Mouse (Mus musculus): ENCODE results near the gene Slc35g2. TPM values are rescaled to one million over a fixed set of nuclear protein-coding genes. Genes with fewer than 3 reads are reported as not detected.

Slc35g2 gene
- total RNA-seq (2021), result under 1 TPM; 0.27 to 0.64 TPM
- long read RNA-seq, experiment 1, result 0 reads
- long read RNA-seq, experiment 2, partial matches to known transcripts, result 0 of 2 reads
- long read RNA-seq, experiment 2, other reads (novel, unspliced or antisense), result 0 of 2 reads

DNA sequence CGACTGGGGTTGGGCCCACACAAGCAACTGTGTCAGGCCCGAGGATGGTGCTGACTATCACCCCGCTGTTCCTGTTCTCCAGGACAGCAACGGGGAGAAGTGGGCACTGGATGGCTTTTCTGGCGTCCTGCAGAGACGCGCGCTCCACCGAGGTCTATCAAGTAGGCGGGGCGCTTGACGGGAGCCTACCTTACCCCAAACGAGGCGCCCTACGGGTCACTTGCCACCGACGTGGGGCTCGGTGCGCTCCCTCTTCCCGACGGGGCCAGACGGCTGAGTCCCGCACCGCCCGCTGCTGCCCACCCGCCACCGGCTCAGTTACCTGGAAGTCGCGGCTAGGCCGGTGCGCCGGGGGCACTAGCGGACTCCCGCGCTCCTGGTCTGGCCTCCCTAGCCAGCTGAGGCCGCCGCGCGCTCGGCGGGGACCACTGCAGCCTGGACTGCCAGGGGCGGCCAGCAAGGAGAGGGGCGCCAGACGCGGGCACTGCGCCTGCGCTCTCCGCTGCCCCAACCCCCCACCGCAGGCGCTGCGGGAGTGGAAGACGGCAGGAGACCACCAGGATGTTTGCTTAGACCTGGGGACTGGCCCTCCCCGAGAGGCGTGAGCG lies at the start of gene Slc35g2:
TSS of gene Slc35g2 (minus strand) at position 465 of the 608 bp plus-strand sequence.
- intact Hi-C loops (cut with DNase I), result no loop called here

DNA sequence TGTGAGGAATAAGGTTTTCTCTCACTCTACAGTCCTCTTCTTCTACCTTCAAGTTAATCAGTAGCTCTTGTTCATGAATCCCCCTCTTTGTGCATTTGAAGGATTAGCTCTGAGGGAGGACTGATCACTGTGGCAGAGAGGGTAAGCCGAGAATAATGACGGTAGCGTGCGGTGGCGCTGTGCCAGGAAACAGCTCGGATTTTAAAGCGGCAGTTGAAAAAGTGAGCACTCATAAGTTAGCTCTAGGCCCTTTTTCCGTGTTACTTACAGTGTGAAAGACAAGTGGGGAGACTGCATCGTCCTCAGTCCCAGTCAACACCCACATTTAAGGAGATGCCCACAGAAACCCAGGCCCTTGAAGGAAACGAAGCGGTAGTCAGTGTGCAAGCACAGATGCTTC lies 46.1 kb upstream of the Slc35g2 start:
- DNase-seq, result no peak
- intact Hi-C loops (cut with DNase I), result no loop called here

More for the DNA sequence above, at the start of gene Slc35g2:
- peak in 1 of 2 experiments; percentile 15 for DNase-seq

DNA sequence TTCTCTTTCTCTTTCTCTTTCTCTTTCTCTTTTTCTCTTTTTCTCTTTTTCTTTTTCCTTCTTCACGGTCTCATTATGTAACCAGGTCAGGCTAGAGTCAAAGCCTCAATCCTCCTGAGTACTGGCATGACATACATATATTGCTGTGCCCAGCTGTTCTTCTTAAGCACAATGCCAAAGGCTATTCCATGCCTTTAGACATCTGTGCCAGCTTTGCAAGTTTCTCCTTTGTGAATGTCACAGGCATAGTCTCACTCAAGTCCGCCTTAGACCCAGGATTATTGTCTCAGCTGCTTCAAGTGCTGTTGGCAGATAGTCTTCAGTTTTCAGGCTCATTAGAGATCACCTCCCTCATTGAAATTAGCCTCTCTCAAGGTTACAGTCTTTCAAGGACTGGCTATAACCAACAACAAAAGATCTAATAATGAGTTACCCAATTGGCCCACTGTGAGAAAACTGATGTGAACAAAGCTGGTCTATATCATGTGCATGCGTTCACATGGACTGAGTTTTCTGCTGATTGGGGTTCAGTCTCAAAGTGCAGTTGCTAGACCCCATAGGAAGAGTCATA lies 42.7 kb upstream of the Slc35g2 start:
- intact Hi-C loops (cut with DNase I), result no loop called here
- no peak for DNase-seq

DNA sequence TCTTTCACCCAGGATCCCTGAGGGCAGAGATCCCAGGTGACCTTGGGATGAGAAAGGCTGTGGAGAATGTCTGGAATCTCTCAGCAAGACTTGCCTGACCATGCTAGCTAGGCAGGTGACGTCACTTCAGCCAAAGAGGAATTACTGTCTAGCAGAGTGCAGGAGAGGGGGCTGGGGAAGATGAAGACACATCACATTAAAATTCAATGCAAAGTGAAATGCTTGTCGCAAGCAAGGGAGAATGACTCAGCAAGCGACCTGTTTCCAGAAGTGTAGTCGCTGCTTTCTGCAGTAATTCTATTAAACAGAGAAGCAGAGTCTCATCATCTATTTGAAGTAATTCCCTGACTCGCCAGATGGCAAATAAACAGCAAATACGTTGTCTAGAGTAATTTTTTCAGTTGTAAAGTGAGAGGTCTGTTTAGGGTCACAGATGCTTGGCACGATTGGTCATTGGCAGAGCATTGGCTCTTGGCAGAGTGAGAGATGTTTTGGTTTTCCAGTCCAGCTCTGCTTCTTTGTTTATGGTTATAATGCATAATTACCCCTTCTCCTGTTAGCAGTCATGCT lies 35.2 kb upstream of the Slc35g2 start:
- intact Hi-C loops (cut with DNase I), result no loop called here
- no peak for DNase-seq

DNA sequence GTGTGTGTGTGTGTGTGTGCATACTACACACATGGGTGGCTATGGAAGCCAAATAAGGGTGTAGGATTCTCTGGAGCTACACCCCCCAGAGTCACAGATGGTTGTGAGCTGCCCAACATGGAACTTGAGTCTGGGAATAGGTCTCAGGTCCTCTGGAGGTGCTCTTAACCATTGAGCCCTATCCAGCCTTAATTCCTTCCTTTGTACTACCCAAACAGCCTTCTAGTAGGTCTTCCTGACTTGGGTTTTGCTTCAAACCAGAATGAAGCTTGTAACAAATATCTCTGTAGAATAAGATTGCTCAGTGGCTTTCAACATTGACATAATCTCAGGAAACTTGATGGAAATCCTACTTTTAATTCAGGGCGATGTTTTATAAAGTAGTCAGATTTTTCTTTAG lies 34.6 kb upstream of the Slc35g2 start:
- DNase-seq, result no peak
- intact Hi-C loops (cut with DNase I), result no loop called here

DNA sequence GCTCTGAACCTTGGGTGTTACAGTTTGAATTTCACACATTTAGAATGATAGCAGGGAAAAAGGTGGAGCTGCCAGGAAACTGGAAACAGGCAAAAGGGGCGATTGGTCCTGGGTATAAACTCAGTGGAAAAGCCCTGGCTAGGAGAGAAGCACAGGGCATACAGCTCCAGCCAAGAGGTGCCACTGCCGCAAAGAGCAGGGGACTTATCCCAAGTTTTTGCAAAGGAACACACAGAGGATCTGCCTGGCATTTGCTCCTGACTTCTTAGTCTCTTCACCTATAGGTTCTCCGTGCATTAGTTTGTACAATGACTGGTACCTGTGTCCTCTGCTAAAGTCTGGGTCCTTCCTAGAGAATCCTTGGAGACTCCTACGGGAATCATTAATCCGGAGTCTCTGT lies 32.3 kb upstream of the Slc35g2 start:
- intact Hi-C loops (cut with DNase I), result no loop called here
- no peak for DNase-seq

DNA sequence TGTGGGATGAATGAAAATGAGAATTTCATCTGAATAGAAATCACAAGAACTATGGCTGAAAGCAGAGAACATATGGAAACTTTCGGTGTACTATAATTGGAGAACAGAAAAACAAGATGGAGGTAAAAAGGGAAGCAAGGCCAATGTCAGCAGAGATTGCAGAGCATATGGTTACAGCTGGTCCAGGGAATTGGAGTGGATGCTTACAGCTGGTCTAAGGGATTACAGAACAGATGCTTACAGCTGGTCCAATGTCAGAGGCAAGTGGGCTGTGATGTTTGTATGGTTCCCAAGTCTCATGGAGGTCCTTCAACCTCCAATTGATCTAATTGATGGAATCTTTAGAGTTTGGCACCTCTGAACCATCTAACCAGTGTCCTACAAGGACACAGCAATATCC lies 31.2 kb upstream of the Slc35g2 start:
- intact Hi-C loops (cut with DNase I), result no loop called here
- no peak for DNase-seq

DNA sequence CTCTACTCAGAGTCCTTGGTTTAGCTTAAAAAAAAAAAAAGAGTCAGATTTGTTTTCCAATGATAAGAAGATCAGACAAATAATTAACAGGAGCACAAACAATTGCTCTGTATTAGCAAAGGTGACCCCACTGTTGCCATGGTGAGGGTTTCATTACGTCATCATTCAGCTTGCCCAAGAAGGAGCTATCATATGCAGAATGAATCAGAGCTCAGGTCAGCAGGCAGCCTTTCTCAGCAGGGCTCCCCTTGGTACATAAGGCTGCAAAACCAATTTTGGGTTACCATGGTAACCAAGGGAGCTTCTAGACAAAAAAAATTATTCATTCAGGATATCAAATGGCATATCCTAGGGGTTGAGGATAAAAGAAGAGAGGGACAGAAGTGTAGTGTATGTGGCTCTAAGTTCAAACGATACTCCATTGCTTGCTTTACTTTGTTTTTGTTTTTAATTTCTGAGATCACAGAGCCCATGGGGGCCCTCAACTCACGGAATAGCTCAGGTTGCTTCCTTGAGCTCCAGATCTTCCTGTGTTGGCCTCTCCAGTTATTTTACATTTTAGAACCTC lies 29.0 kb upstream of the Slc35g2 start:
- DNase-seq, result no peak
- intact Hi-C loops (cut with DNase I), result no loop called here

DNA sequence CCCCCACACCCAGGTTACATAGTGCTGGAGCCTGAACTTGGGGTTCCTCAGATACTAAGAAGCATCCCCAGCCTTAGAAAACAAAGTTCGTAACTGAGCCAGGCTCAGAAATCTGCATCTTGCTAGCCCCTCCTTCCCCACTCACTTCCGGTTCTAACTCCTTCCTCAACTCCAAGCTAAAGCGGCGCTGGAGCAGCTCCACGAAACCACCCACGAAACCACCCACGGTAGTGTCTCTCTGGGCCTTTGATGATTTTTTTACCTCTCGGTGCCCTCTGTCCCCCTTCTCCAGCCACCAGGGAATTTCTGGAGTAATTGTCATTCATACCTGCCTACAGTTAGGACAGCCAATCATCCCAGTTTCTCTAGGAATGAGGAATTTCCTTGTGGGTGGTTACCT lies 26.7 kb upstream of the Slc35g2 start, which contains the start of gene Stag1:
TSS of gene Stag1 (plus strand) at position 253 of the 400 bp plus-strand sequence.
- intact Hi-C loops (cut with DNase I), result no loop called here
- no peak for DNase-seq

DNA sequence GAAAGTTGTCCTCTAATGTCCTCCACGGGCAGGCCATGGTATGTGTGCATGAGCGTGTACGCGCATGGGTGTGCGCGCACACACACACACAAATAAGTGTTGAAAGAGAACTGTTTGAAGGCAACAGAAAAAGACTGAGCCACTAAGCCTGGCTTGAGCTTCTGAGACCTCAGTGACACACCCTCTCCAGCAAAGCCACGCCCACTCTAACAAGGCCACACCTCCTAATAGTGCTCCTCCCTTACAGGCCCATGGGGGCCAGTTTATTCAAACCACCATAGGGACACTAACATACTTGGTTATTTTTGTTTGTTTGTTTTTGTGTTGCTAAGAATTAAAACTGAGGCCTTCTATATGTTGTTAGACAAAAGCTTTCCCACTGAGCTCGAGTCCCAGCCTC lies 25.4 kb upstream of the Slc35g2 start:
- DNase-seq, result no peak
- intact Hi-C loops (cut with DNase I), result no loop called here

DNA sequence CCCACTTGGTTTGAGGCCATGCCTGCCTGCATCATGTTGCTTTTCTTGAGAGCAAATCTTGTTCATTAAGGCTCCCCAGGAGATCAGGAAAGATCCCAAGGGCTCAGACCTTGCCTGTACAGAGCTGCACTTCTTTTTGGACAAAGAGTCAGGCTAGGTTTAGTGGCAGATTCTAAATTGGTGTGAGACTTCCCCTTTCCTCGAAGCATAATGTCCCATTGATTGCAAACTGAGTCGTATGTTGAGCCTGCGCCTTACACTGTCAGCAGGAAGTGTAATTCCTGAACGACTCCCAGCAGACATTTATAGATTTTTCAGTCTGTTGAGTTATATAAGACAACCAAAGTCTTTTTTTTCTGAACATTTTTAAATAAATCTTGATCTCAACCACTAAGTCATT lies 19.6 kb upstream of the Slc35g2 start:
- DNase-seq, result no peak
- intact Hi-C loops (cut with DNase I), result no loop called here

DNA sequence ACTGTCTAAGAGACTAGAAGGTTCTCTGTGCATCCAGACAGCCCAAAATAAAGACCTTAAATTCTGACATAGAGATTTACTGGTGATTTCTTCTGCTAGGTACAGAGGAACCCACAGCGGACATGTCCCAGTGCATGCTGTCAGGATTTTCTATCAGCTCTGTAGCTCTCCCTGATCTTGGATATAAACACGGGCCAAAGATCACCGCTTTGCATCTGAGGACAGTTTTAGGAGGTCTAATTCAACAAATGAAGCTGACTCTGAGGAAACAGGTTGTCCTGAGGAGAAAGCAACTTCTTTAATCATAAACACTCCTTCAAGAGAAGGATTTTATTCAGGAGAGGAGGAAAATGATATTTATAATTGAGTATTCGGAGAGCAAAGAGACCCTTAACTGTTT lies 13.1 kb upstream of the Slc35g2 start:
- intact Hi-C loops (cut with DNase I), result no loop called here
- no peak for DNase-seq

DNA sequence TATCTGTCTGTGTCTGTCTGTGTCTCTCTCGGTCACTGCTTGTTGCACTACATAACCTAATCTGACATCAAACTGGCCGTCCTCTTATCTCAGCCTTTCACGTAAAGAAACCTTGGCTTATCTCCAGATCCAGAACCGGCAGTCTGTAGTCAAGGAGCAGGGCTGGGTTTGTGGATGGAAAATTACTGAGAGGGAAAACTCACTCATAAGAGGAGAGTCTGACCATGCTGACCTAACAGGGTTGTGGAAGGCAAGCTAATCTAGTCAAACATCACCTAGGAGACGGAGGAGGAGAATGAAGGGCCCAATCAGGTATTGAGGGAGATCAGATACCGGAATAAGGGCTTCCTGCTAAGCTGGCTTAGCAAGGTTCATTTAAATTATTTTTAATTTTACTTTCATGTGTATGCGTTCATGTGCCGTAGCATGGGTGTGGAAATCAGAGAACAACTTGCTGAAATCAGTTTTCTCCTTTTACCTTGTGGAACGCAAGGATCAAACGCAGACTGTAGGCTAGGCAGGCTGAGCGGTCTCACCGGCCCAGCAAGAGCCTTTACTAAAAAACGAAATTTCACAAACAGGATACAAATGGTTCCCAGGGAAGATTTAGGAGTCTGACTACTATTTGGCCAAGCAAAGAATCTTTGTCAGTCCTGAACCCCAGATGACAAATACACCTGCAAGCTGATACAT lies 12.1 kb upstream of the Slc35g2 start:
- DNase-seq, result no peak
- intact Hi-C loops (cut with DNase I), result no loop called here

DNA sequence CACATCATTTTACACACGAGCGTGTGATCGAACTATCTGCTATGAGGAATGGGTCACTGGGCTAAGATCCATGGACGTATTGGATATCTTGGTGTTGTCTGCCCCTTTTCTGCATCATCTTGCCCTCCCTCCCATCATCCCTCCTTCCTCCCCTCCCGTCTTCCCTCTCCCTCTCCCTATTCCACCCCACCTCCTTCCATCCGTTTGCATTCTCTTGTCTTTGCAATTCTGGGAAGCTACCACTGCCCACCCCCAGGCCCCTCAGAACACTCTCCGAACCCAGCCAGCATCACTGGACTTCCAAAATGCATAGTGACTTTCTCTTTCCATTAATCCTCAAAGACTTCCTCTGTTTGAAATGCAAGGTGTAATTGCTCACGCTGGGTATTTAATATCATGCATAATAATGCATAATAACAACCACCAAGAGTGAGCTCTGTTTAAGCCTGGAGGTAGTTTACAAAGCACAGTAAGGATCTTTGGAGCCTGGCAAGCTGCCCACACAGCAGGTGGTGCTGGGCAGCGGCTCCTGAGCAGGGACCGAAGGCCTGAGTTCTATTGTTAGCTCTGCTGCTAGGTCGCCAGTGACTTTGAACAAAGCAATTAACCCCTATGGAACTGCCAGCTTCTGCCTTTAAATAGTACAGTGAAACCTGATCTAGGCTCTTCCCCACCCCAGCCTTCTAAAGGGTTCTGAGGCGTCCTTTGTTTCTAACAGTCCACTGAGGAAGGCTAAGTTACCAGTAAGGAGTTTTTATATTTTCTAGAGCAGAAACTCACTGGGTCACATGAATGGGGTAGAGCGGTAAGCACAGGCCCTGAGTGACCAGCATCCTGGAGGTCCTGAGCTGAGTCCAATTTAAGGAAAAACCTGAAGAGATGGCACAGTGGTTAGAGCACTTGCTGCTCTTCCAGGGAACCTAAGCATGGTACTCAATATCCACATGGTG lies 10.9 kb upstream of the Slc35g2 start:
- intact Hi-C loops (cut with DNase I), result no loop called here
- no peak for DNase-seq

DNA sequence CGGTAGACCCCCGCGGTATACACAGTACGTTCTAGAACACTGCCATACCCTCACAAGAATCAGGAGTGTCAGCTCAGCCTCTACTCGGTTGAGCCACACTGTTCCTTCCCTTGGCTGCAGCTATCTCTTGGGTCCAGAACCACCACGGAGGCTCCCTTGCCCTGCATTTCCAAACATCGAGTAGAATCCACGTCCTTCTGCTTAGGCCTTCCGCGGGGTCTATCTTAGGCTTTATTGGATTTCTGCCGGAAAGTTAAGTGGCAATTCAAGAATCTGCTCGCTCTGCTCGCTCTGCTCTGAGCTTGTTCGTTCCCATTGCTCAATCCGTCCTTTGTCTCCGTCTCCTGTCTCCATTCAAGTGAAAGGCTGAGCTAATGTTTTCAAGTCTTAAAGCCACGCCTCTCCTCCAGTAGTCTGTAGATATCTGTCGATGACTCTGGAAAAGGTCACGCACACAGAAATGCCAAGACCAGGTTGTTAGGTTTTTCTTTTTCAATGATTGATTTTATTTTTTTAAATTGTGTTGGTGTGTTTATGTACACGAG lies 9.4 kb upstream of the Slc35g2 start:
- intact Hi-C loops (cut with DNase I), result no loop called here
- no peak for DNase-seq

DNA sequence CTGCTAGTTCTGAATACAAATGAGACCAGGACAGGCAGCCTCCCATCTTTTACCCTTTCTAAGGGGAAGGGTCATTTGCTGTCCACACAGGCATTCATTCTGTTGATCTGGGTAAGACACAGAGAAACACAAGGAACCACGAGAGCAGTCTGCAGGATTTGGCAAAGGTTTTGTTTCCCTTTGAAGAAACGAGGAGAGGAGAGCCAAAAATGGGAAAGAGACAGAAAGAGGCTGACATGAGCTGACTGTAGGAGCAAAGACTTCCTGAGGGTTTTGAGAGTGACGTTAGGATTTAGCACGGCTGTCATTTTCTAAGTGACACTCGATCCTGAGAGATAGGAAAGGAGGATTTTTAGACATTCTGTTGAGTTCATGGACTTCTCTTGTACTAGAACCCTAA lies 3.1 kb upstream of the Slc35g2 start:
- intact Hi-C loops (cut with DNase I), result no loop called here
- no peak for DNase-seq

DNA sequence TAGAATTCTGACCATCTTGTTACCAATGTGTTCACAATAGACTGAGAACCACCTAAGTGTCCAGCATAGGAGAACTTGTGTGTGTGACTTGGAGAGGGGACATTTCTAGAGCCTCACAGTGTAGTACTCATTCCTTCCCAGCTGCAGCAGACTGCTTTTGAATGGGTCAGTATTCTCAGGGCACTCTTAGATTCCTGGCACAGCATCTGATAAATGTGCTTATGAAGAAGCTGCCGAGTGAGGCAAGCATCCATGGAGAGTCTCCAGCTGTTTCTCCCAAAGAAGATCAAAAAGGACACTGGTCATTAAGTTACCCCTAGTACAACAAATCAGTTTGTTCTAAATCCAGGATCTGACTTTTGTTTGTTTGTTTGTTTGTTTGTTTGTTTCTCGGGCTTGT lies 2.4 kb upstream of the Slc35g2 start:
- intact Hi-C loops (cut with DNase I), result no loop called here
- DNase-seq, result no peak

DNA sequence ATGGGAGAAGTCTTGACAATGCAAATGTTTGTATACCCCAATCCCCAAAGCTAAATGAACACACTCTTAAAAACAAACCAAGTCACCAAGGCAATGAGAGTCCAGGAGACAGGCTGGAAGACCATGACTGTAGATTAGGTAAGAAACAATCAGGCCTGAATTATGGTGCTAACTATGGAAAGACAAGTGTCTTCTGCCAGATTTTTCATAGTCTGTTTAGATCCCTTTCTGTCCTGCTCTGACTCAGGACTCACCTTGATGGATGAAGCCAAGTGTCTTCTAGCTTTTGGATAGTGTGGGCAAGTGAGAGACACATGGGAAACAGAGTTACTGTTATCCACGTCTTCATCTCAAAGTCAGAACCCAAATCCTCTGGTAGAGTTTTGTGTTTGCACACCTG lies 621 bp upstream of the Slc35g2 start:
- intact Hi-C loops (cut with DNase I), result no loop called here
- no peak for DNase-seq

DNA sequence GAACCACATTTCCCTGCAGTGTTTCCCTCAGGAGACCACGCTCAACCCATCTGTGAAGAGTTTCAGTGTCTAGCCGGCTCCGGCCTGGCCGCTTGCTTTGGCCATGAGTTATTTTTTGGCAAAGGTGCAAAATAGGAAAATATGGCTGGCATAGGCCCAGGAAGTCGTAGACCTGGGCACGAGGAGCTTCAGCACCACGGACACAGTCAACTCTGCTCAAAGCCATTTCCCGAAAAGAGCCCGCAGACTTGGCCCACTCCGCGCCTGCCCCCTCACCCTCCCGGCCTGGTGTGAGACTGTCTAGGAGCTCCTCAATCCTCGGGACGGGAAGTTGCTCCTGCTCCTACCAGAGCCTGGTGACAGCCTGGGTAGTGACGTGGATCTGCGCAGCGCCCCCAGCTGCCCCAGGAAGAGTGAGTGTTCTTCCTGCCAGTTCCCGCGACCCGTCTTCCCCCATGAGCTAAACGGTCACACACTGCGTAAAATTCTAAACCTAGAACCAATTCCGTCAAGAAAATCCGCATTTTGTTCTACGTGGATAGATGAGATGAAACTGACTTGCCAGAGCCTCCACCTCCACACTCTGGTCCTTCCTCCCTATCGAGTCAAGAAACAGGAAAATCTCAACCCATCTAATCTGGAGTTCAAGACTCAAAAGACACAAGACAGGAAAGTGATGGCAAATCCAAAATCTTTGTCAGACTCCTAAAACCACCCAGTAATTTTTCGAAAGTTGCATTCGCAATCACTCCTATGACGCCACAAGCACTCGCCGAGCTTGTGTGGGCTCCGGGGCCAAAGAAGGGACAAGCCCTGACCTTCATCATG lies 878 bp downstream of the Slc35g2 start:
- intact Hi-C loops (cut with DNase I), result no loop called here
- peak in 1 of 2 experiments; percentile 16 for DNase-seq
